Mouse (Mus musculus) neutrophil, adult 59 days (primary cell): ENCODE measurements around the gene Sgtb. TPM values are rescaled to one million over a fixed set of nuclear protein-coding genes. Genes with fewer than 3 reads are reported as not detected.

Experiments
- total RNA-seq, 2 experiments: library from RNA; stranded (reverse); gene quantifications; 1 replicate in 1 of 2; 2 replicates in 1 of 2; pipeline ENCODE4 v1.2.4; 2023

The Sgtb gene
- total RNA-seq = under 1 TPM; 0.11 TPM

DNA sequence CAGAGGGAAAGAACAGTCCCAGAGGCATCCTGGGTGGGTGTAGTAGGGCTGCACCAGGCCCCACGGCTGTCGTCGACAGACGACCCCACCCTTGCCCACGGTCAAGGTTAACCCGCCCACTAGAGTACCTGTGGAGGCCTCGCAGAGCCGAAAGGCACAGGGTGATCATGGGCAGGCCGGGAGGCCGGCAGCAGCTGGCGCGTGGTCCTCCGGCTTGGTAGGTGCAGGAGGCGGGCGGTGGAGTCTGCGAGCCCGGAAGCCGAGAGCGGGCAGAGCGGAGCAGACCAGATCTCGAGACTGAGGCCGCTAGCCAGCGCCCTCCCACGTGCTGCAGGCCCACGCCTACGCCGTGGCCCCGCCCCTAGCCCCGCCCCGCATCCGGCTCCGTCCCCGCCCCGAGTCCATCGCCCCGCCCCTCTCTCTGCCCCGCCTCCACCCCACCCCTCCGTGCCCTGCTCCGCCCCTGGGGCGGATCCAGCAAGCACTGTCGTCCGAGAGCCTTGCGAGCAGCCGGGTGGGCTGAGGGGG, at the start of gene Sgtb, which contains the start of gene Nln:
Gene Sgtb, plus strand, starts transcription at position 454 of the 528 bp plus-strand sequence.
Gene Nln, minus strand, starts transcription at position 327 of the 528 bp plus-strand sequence.

DNA sequence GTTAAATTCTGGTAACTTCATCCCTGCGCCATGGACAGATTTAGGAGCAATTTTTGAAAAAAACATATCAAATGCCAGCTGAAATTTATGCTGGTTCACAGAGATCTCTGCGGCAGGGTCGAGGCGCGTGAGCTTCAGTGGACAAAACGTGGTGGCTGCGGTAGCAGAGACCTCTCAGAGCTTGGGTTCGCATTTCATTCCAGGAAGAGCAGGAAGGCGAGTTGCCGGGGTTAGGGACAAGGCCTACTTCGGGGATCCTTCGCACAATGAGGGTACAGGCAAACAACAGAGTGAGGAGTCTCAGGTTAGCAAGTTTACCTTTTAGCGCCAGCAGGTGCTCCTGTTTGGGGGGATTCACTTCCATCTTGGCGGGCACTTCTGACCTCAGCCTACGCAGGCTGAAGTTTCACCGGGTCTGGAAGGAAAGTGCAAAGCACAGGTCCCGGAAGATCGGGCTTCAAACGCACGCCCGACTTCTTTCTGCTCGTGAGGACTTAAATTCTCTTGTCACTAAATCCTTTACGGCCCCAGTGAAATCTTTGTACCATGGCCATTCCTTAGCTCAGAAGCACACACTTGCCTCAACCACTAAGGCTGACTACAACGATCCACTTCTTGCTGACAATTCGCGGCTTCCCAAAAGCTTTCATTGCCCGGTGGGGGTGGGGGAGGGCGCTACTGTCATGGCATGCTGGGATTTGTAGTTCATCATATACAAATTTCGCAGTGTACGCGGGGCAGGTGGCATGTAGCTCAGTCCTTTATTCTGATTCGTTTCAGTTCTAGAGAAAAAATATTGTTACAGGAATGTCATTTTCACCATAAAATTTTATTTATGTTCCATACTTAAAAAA, 68.5 kb downstream of the Sgtb start, which contains the start of gene Trappc13:
Gene Trappc13, minus strand, starts transcription at position 674 of the 854 bp plus-strand sequence.

DNA sequence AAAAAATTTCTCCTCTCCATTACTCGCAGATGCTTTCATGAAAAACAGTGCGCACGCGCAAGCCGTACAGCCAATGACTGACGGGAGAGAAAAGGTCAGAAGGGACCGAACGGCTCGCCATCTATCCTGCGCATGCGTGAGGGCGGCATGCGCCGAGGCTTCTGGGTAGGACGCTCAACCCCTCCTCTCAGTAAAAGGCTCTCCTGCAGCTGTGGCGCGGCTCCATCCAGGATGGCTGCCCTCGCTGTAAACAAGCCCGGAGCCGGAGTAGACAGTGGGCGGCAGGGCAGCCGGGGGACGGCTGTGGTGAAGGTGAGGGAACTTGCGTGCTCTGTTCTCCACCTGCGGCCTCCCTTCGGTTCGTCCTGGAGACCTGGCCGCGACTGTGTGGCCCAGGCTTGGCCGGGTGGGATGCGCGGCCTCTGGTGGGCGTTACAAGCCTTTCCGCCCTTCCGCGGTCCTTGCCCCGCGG, 69.1 kb downstream of the Sgtb start, which contains the start of gene Trim23:
Gene Trim23, plus strand, starts transcription at position 148 of the 472 bp plus-strand sequence.

Other genes with a start within 250 kb of the Sgtb start
- gene Erbin, start 189.2 kb upstream of the Sgtb start, total RNA-seq = 10 to 100 TPM; 67.3 to 73.5 TPM
- 10 to 100 TPM; 15.4 to 17.6 TPM for gene Nln, start 127 bp upstream of the Sgtb start, total RNA-seq
- gene Trappc13, start 68.7 kb downstream of the Sgtb start, total RNA-seq = 10 to 100 TPM; 16.7 to 20.8 TPM
- gene Trim23, start 69.1 kb downstream of the Sgtb start, total RNA-seq = 1 to 10 TPM; 6.9 to 7.1 TPM
- 10 to 100 TPM; 13.5 to 14.5 TPM for gene Cenpk, start 118.9 kb downstream of the Sgtb start, total RNA-seq
- gene Ppwd1, start 119.1 kb downstream of the Sgtb start, total RNA-seq = 10 to 100 TPM; 18.9 to 21.2 TPM
- gene Adamts6, start 178.1 kb downstream of the Sgtb start, total RNA-seq = 1 to 10 TPM in 1 of 2 experiments, under 1 TPM in 1; 0.93 to 1.5 TPM